Mouse (Mus musculus): ENCODE measurements around the gene Defa36.
"Not testable (repeated sequence)": the region's sequence is repeated elsewhere in the genome, so short reads cannot be mapped to it uniquely, and the experiment has no call there.

The Defa36 gene

DNA sequence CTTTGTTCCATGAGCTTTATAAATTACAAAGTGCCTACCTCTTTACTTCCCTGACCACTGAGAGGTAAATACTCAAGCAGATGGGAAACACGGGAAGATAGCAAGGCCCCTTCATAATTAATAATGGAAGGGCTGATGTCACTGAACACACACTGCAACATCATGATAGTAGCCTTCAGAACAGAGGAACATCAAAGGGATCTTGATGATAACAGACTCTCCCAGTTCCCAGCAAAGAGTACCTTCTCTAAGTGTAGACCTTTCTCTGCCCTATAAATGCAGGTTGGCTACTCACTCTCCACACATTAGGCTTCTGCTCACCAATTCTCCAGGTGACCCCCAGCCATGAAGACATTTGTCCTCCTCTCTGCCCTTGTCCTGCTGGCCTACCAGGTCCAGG, at the start of gene Defa36:
TSS of gene Defa36 (plus strand) at position 301 of the 400 bp plus-strand sequence.
- DNase-seq (ENCODE audit: low spot score) = not testable (repeated sequence)

DNA sequence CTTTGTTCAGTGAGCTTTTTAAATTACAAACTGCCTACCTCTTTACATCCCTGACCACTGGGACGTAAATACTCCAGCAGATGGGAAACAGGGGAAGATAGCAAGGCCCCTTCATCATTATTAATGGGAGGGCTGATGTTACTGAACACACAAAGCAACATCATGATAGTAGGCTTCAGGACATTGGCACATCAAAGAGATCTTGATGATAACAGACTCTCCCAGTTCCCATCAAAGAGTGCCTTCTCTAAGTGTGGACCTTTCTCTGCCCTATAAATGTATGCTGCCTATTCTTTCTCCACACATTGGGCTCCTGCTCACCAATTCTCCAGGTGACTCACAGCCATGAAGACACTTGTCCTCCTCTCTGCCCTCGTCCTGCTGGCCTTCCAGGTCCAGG, 49.0 kb upstream of the Defa36 start, which contains the start of gene Defa2:
TSS of gene Defa2 (plus strand) at position 301 of the 400 bp plus-strand sequence.
- DNase-seq (ENCODE audit: low spot score) = not testable (repeated sequence)

DNA sequence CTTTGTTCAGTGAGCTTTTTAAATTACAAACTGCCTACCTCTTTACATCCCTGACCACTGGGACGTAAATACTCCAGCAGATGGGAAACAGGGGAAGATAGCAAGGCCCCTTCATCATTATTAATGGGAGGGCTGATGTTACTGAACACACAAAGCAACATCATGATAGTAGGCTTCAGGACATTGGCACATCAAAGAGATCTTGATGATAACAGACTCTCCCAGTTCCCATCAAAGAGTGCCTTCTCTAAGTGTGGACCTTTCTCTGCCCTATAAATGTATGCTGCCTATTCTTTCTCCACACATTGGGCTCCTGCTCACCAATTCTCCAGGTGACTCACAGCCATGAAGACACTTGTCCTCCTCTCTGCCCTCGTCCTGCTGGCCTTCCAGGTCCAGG, 35.7 kb upstream of the Defa36 start, which contains the start of gene Defa33:
TSS of gene Defa33 (plus strand) at position 301 of the 400 bp plus-strand sequence.
- not testable (repeated sequence) for DNase-seq (ENCODE audit: low spot score)

DNA sequence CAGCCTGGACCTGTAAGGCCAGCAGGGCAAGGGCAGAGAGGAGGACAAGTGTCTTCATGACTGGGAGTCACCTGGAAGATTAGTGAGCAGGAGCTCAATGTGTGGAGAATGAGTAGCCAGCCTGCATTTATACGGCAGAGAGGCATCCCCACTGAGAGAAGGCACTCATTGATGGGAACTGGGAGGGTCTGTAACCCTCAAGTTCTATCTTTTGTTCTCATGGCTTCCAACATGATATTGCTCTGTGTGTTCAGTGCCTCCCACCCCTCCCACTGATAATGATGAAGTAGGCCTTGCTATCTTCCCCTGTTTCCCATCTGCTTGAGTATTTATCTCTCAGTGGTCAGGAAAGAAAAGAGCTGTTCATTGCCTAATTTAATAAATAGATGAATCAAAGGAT, 29.2 kb downstream of the Defa36 start, which contains the start of gene Gm7849:
TSS of gene Gm7849 (minus strand) at position 101 of the 400 bp plus-strand sequence.
- not testable (repeated sequence) for DNase-seq (ENCODE audit: low spot score)

Data from retina, embryonic 14.5 days (tissue).